Mouse (Mus musculus): Measurements from ENCODE around the gene Vps26b. TPM values are rescaled to one million over a fixed set of nuclear protein-coding genes. Genes with fewer than 3 reads are reported as not detected.

The Vps26b gene
- polyA plus RNA-seq, 1 experiment from 2014 or later, result 18.0 TPM

- peaks cover 20% of the 10 kb centered on the region for H3K36me3 ChIP-seq (ENCODE audit: control insufficient read depth, insufficient read depth, low read length)
- WGBS, result 85% methylated on average over 5 of the region's 5 CpGs
Observed at GRCm38 (mm10) chr9:27043892-27044291, 14.0 kb upstream of the Vps26b start.

GRCm38 (mm10) chr9:27030763-27031100 lies 867 bp upstream of the Vps26b start:
- peak overlapping the region; percentile 77 for H3K9ac ChIP-seq (ENCODE audit: low read length)
- H3K4me3 ChIP-seq (ENCODE audit: low read depth, low read length), result peak overlapping the region; percentile 95
- H3K4me1 ChIP-seq (replicated peaks; ENCODE audit: control insufficient read depth, insufficient read depth), result peaks cover 7% of the 10 kb centered on the region; the same call in 1 of the 2 replicates
- no peaks in the 10 kb centered on the region for H3K9me3 ChIP-seq (ENCODE audit: control insufficient read depth, low read length)
- no peak for TF ChIP-seq CTCF (IDR thresholded peaks at IDR 0.05; ENCODE audit: low read depth)
- no peak overlapping the region for H3K27ac ChIP-seq (replicated peaks)
- H3K4me2 ChIP-seq (replicated peaks; ENCODE audit: low read depth), result peak overlapping the region; percentile 93
- DNase-seq (ENCODE audit: low spot score), result no peak
- no peaks in the 10 kb centered on the region for H3K27me3 ChIP-seq (ENCODE audit: control insufficient read depth, insufficient read depth, low read length)
- peak; percentile 8; the same call in 1 of the 2 replicates for ATAC-seq (ENCODE audit: low FRiP score, low TSS enrichment)
- WGBS, result under 1% methylated on average over 17 of the region's 17 CpGs
- H3K36me3 ChIP-seq (ENCODE audit: control insufficient read depth, insufficient read depth, low read length), result no peaks in the 10 kb centered on the region

More at GRCm38 (mm10) chr9:27043892-27044291, 14.0 kb upstream of the Vps26b start:
- TF ChIP-seq EP300 (optimal IDR thresholded peaks at IDR 0.05) (no peak), CTCF (IDR thresholded peaks at IDR 0.05; ENCODE audit: low read depth) (no peak)
- Histone ChIP-seq H3K4me1 (replicated peaks; ENCODE audit: control insufficient read depth, insufficient read depth) (no peaks in the 10 kb centered on the region), H3K27me3 (ENCODE audit: control insufficient read depth, insufficient read depth, low read length) (no peaks in the 10 kb centered on the region), H3K27ac (replicated peaks) (no peak overlapping the region), H3K9ac (ENCODE audit: low read length) (no peak overlapping the region), H3K4me3 (ENCODE audit: low read depth, low read length) (no peak overlapping the region), H3K9me3 (ENCODE audit: control insufficient read depth, low read length) (no peaks in the 10 kb centered on the region), H3K4me2 (replicated peaks; ENCODE audit: low read depth) (no peak overlapping the region)
- ATAC-seq (ENCODE audit: low FRiP score, low TSS enrichment), result no peak
- DNase-seq (ENCODE audit: low spot score), result no peak

- H3K9ac ChIP-seq (ENCODE audit: low read length), result peak overlapping the region; percentile 90
- ATAC-seq (ENCODE audit: low FRiP score, low TSS enrichment) (peak; percentile 42; the same call in 1 of the 2 replicates), DNase-seq (ENCODE audit: low spot score) (peak; percentile 60)
- peak overlapping the region; percentile 93 for H3K4me2 ChIP-seq (replicated peaks; ENCODE audit: low read depth)
- peak overlapping the region; percentile 97 for H3K27ac ChIP-seq (replicated peaks)
- no peaks in the 10 kb centered on the region for H3K36me3 ChIP-seq (ENCODE audit: control insufficient read depth, insufficient read depth, low read length)
- peak overlapping the region; percentile 95 for H3K4me3 ChIP-seq (ENCODE audit: low read depth, low read length)
- WGBS, result under 1% methylated on average over 50 of the region's 52 CpGs
- no peaks in the 10 kb centered on the region for H3K27me3 ChIP-seq (ENCODE audit: control insufficient read depth, insufficient read depth, low read length)
- TF ChIP-seq CTCF (IDR thresholded peaks at IDR 0.05; ENCODE audit: low read depth), result peak; percentile 50
- no peak for TF ChIP-seq EP300 (optimal IDR thresholded peaks at IDR 0.05)
- H3K4me1 ChIP-seq (replicated peaks; ENCODE audit: control insufficient read depth, insufficient read depth), result peaks cover 7% of the 10 kb centered on the region; the same call in 1 of the 2 replicates
- no peaks in the 10 kb centered on the region for H3K9me3 ChIP-seq (ENCODE audit: control insufficient read depth, low read length)
Observed at GRCm38 (mm10) chr9:27029022-27029827, 640 bp downstream of the Vps26b start.

GRCm38 (mm10) chr9:27026708-27027107 lies 3.2 kb downstream of the Vps26b start:
- H3K4me3 ChIP-seq (ENCODE audit: low read depth, low read length), result no peak overlapping the region
- H3K4me2 ChIP-seq (replicated peaks; ENCODE audit: low read depth), result no peak overlapping the region
- no peak overlapping the region for H3K9ac ChIP-seq (ENCODE audit: low read length)
- H3K9me3 ChIP-seq (ENCODE audit: control insufficient read depth, low read length), result no peaks in the 10 kb centered on the region
- no peak overlapping the region for H3K27ac ChIP-seq (replicated peaks)
- TF ChIP-seq CTCF (IDR thresholded peaks at IDR 0.05; ENCODE audit: low read depth) (no peak), EP300 (optimal IDR thresholded peaks at IDR 0.05) (no peak)
- no peaks in the 10 kb centered on the region for H3K27me3 ChIP-seq (ENCODE audit: control insufficient read depth, insufficient read depth, low read length)
- 63% methylated on average over 1 of the region's 1 CpGs for WGBS
- H3K4me1 ChIP-seq (replicated peaks; ENCODE audit: control insufficient read depth, insufficient read depth), result peaks cover 7% of the 10 kb centered on the region; the same call in 1 of the 2 replicates
- no peaks in the 10 kb centered on the region for H3K36me3 ChIP-seq (ENCODE audit: control insufficient read depth, insufficient read depth, low read length)
- DNase-seq (ENCODE audit: low spot score), result no peak
- ATAC-seq (ENCODE audit: low FRiP score, low TSS enrichment), result no peak

- no peaks in the 10 kb centered on the region for H3K9me3 ChIP-seq (ENCODE audit: control insufficient read depth, low read length)
- TF ChIP-seq CTCF (IDR thresholded peaks at IDR 0.05; ENCODE audit: low read depth) (no peak), EP300 (optimal IDR thresholded peaks at IDR 0.05) (no peak)
- peaks cover 3% of the 10 kb centered on the region; the same call in 1 of the 2 replicates for H3K4me1 ChIP-seq (replicated peaks; ENCODE audit: control insufficient read depth, insufficient read depth)
- ATAC-seq (ENCODE audit: low FRiP score, low TSS enrichment) (no peak), DNase-seq (ENCODE audit: low spot score) (no peak)
- 81% methylated on average over 4 of the region's 4 CpGs for WGBS
- H3K36me3 ChIP-seq (ENCODE audit: control insufficient read depth, insufficient read depth, low read length), result no peaks in the 10 kb centered on the region
- H3K4me2 ChIP-seq (replicated peaks; ENCODE audit: low read depth), result no peak overlapping the region
- H3K27me3 ChIP-seq (ENCODE audit: control insufficient read depth, insufficient read depth, low read length), result no peaks in the 10 kb centered on the region
- no peak overlapping the region for H3K9ac ChIP-seq (ENCODE audit: low read length)
- H3K27ac ChIP-seq (replicated peaks), result no peak overlapping the region
- H3K4me3 ChIP-seq (ENCODE audit: low read depth, low read length), result no peak overlapping the region
Observed at GRCm38 (mm10) chr9:27023681-27024080, 6.2 kb downstream of the Vps26b start.

GRCm38 (mm10) chr9:27018961-27019360 lies 10.9 kb downstream of the Vps26b start:
- Histone ChIP-seq H3K4me3 (ENCODE audit: low read depth, low read length) (no peak overlapping the region), H3K36me3 (ENCODE audit: control insufficient read depth, insufficient read depth, low read length) (peaks cover 10% of the 10 kb centered on the region), H3K9me3 (ENCODE audit: control insufficient read depth, low read length) (no peaks in the 10 kb centered on the region), H3K27ac (replicated peaks) (no peak overlapping the region), H3K4me1 (replicated peaks; ENCODE audit: control insufficient read depth, insufficient read depth) (no peaks in the 10 kb centered on the region), H3K4me2 (replicated peaks; ENCODE audit: low read depth) (no peak overlapping the region), H3K27me3 (ENCODE audit: control insufficient read depth, insufficient read depth, low read length) (no peaks in the 10 kb centered on the region), H3K9ac (ENCODE audit: low read length) (no peak overlapping the region)
- TF ChIP-seq CTCF (IDR thresholded peaks at IDR 0.05; ENCODE audit: low read depth) (no peak), EP300 (optimal IDR thresholded peaks at IDR 0.05) (no peak)
- WGBS, result 94% methylated on average over 10 of the region's 10 CpGs
- ATAC-seq (ENCODE audit: low FRiP score, low TSS enrichment), result no peak
- DNase-seq (ENCODE audit: low spot score), result no peak
